Mouse (Mus musculus): ENCODE data around the gene P3h1. TPM values are rescaled to one million over a fixed set of nuclear protein-coding genes. Genes with fewer than 3 reads are reported as not detected.

P3h1 gene
- 10.3 and 15.7 TPM in 2 replicates for polyA plus RNA-seq (2016; fragmentation: Nextera tagmentation; extraction: Ambion mirVana)

DNA sequence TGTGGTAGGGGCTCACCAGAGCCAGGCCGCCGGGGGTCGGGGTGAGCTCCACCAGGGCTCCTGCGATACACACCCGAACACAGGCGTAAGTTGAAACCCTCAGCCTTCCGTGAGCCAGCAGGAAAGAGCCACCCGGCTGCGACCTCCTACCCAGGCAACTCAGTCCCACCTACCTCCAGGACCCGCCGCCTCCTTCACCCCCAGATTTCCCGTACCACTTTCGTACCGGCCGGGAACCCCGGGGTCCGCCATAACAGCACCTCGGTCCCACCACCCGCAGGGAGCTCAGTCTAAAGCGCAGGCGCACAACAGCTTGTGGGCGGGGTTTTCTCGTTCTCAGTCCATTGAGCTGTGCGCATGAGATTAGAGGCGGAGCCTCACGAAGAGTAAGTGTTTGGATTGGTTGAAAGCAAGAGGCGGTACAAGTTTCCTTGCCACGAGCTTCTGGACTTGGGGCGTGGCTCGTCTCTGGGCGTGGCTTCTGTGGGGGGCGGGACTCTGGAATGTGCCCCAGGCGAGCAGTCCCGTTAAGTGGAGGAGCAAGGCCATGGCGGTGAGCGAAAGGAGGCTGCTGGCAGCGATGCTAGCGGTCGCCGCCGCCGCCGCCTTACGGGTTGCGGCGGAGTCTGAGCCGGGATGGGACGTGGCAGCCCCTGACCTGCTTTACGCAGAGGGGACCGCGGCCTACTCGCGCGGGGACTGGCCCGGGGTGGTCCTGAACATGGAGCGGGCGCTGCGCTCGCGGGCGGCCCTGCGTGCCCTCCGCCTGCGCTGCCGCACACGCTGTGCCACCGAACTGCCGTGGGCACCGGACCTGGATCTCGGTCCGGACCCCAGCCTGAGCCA is at the start of gene P3h1, which contains the start of gene AU022252:
Gene P3h1, plus strand, starts transcription at position 506 of the 846 bp plus-strand sequence.
Gene AU022252, minus strand, starts transcription at position 303 of the 846 bp plus-strand sequence.
- ATAC-seq (ENCODE audit: low FRiP score), result peak; percentile 97
- Histone ChIP-seq H3K27ac (peak within 1 kb of the TSS; percentile 61; the same call in 1 of the 2 replicates), H3K36me3 (replicated peaks) (peaks cover 20% of the 10 kb centered on the region), H3K4me3 (replicated peaks) (peak within 1 kb of the TSS; percentile 86), H3K4me2 (peak within 1 kb of the TSS; percentile 95), H3K9ac (peak within 1 kb of the TSS; percentile 82), H3K27me3 (peaks cover 5% of the 10 kb centered on the region), H3K9me3 (no peaks in the 10 kb centered on the region), H3K4me1 (peaks cover 20% of the 10 kb centered on the region)
- under 1% methylated on average over 71 of the region's 71 CpGs for whole genome bisulfite sequencing

DNA sequence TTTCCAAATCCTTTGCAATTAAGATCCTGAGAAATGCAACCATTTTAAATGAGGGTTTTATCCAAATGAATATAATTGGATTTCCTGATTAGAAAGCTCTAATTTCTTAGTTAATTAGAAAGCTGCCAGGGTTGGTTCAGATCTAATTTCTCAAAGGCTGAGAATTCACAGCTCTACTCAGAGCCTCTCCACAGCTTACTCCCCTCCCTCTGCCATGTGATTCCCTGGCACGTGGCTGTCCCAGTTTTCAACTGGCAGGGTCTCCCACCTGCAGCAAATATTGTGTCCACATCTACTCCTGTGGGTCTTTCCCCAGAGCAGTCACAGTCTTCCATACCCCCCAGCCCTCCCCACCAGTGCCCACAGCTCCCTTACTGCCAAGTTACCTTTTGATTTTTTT is 49.2 kb upstream of the P3h1 start:
- WGBS, result 50% methylated on average over 1 of the region's 1 CpGs
- H3K9ac ChIP-seq, result no peak overlapping the region
- H3K4me3 ChIP-seq (replicated peaks), result no peak overlapping the region
- H3K27me3 ChIP-seq, result 0 out of 2 replicates have a peak, but pooled peaks cover 5% of the 10 kb centered on the region
- H3K4me2 ChIP-seq, result no peak overlapping the region
- no peaks in the 10 kb centered on the region for H3K36me3 ChIP-seq (replicated peaks)
- no peaks in the 10 kb centered on the region for H3K9me3 ChIP-seq
- no peak overlapping the region for H3K27ac ChIP-seq
- ATAC-seq (ENCODE audit: low FRiP score), result no peak
- H3K4me1 ChIP-seq, result no peaks in the 10 kb centered on the region

DNA sequence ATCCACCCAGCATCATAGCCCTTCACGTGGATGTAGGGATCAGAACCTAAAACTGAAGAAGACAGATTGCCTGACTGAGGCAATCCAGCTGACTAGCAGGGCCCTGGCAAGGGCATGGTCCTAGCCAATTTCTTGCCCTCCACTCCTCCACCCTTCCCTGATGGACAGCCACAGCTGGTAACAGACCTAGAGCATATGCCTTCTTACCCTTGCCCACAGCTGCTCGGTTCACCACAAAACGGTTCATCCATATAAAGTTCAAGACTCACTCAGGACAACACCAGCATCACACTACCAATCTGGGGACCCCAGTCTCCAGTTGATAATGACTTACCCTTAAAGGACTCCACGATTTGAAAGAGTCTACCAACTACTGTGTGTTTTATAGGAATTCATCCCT is 46.9 kb upstream of the P3h1 start:
- Histone ChIP-seq H3K4me1 (no peaks in the 10 kb centered on the region; the same call in 1 of the 2 replicates), H3K27ac (no peak overlapping the region), H3K9ac (no peak overlapping the region), H3K4me3 (replicated peaks) (no peak overlapping the region), H3K9me3 (no peaks in the 10 kb centered on the region), H3K36me3 (replicated peaks) (no peaks in the 10 kb centered on the region), H3K27me3 (0 out of 2 replicates have a peak, but pooled peaks cover 5% of the 10 kb centered on the region), H3K4me2 (no peak overlapping the region)
- 83% methylated on average over 4 of the region's 4 CpGs for WGBS
- ATAC-seq (ENCODE audit: low FRiP score), result no peak

DNA sequence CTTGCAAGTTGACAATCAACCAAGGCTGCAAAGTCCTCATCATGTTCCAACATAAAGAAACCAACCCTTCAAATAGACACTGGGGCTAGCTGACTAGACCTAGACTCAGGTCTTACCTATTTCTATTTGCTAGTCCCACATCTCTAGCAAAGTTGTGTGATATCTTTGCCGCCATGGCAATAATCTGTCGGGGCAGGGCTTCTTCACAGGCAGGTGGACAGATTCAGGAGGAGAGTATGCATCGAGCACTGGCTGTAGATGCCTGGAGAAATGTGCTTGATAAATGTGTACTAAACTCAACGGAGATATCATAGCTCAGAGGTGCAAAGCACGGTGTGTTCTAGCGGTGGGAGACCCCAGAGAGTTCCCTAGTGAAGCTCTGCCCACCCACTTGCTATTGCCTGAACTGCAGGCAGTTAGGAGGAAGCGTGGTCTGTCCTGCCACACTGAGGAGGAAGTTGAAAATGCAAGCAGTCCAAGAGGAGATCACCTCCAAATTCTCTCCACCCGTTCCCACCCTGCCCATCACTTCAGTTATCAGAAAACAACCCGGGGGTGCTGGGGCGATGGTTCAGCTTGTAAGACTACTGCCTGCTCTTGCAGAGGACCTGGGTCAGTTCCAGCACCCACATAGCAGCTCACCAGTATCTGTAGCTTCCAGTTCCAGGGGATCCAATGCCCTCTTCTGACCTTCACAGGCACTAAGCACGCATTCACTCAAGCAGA is 44.5 kb upstream of the P3h1 start:
- H3K4me1 ChIP-seq, result no peaks in the 10 kb centered on the region; the same call in 1 of the 2 replicates
- no peaks in the 10 kb centered on the region for H3K36me3 ChIP-seq (replicated peaks)
- no peak for ATAC-seq (ENCODE audit: low FRiP score)
- 63% methylated on average over 11 of the region's 11 CpGs for WGBS
- no peak overlapping the region for H3K27ac ChIP-seq
- H3K4me2 ChIP-seq, result no peak overlapping the region
- H3K9ac ChIP-seq, result no peak overlapping the region
- no peak overlapping the region for H3K4me3 ChIP-seq (replicated peaks)
- H3K9me3 ChIP-seq, result no peaks in the 10 kb centered on the region
- 0 out of 2 replicates have a peak, but pooled peaks cover 5% of the 10 kb centered on the region for H3K27me3 ChIP-seq

DNA sequence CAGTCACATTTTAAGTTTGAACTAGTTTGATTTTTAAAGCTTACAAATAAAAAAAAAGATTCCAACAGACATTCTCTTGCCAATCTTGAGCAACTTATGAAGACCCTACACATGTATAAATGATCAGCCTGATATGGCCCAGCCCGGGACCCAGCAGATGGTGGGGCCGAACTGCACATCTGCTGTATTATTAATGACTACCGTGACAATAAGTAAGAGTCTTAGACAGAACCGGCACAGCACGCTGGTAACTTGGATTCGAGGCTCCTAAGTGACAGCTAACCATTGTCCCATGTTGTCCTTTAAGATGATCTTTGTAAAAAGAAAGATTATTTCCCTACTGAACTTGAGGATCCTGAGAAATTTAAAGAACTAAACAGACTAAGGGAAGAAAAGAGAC is 43.3 kb upstream of the P3h1 start:
- 73% methylated on average over 6 of the region's 6 CpGs for WGBS
- H3K4me1 ChIP-seq, result no peaks in the 10 kb centered on the region; the same call in 1 of the 2 replicates
- no peaks in the 10 kb centered on the region for H3K36me3 ChIP-seq (replicated peaks)
- no peak overlapping the region; the same call in 1 of the 2 replicates for H3K4me3 ChIP-seq (replicated peaks)
- no peak overlapping the region for H3K4me2 ChIP-seq
- H3K9me3 ChIP-seq, result no peaks in the 10 kb centered on the region
- 0 out of 2 replicates have a peak, but pooled peaks cover 5% of the 10 kb centered on the region for H3K27me3 ChIP-seq
- H3K9ac ChIP-seq, result no peak overlapping the region
- no peak for ATAC-seq (ENCODE audit: low FRiP score)
- no peak overlapping the region for H3K27ac ChIP-seq

DNA sequence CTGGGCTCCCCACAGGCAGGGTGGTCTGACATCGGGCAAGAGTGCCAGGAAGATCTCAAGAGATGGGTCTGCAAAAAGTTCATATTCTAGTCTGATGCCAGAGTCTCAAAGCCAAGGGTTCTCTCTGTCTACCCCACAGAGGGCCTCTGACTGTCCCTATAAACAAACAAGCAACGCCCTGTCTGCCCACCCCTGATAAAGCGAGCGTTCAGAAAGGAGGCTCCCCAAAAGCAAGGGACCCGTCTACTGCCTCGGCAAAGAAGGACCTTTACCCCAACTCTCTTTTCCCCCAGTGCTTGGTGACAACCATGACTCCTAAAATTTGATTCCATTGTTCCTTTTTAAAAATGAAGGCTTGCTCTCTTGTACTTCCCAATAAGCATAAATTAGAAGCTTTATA is 42.9 kb upstream of the P3h1 start, which contains the start of gene Ermap:
Gene Ermap, minus strand, starts transcription at position 148 of the 400 bp plus-strand sequence.
- ATAC-seq (ENCODE audit: low FRiP score), result no peak
- 73% methylated on average over 6 of the region's 6 CpGs for WGBS
- H3K4me3 ChIP-seq (replicated peaks), result no peak within 1 kb of the TSS; the same call in 1 of the 2 replicates
- no peak within 1 kb of the TSS for H3K27ac ChIP-seq
- H3K36me3 ChIP-seq (replicated peaks), result no peaks in the 10 kb centered on the region
- H3K4me2 ChIP-seq, result no peak within 1 kb of the TSS
- H3K27me3 ChIP-seq, result 0 out of 2 replicates have a peak, but pooled peaks cover 5% of the 10 kb centered on the region
- H3K4me1 ChIP-seq, result no peaks in the 10 kb centered on the region; the same call in 1 of the 2 replicates
- no peak within 1 kb of the TSS for H3K9ac ChIP-seq
- H3K9me3 ChIP-seq, result no peaks in the 10 kb centered on the region

DNA sequence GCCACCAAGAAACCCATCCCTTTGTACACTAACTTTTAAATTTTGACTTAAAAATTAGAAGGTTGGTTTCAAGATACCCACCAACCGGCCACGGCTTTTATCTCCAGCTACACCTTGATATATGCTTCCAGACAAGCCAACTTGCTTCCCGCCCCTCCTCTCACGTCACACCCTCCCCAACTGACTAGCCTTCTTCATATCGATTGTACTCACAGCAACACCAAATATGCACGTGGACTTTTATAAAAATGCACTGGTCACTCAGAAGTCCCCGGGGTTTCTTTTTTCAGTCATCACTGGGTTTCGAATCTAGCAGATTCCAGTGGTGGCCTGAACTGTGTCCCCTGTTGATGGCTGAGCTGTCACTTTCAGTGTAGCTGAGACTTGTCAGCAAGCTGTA is 42.1 kb upstream of the P3h1 start:
- Histone ChIP-seq H3K9ac (no peak overlapping the region), H3K9me3 (no peaks in the 10 kb centered on the region), H3K4me3 (replicated peaks) (no peak overlapping the region), H3K4me1 (no peaks in the 10 kb centered on the region; the same call in 1 of the 2 replicates), H3K36me3 (replicated peaks) (no peaks in the 10 kb centered on the region), H3K27me3 (0 out of 2 replicates have a peak, but pooled peaks cover 1% of the 10 kb centered on the region), H3K27ac (no peak overlapping the region), H3K4me2 (no peak overlapping the region)
- WGBS, result 82% methylated on average over 8 of the region's 8 CpGs
- ATAC-seq (ENCODE audit: low FRiP score), result no peak

DNA sequence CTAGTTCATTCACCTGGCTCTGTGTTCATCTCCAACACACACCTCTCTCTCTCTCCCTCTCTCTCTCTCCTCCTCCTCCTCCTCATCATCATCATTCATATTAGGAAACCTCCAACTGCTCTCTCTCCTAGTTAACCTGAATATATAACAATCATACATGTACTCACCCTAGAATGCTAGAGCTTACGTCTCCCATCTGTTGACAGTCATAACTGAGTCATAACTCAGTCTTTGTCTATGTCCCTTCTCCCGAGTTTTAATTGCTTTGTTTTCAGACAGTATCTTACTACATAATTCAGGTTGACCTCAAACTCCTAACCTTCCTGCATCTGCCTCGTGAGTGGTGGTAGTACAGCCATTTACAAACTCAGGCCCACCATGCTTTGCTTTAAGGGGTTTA is 41.4 kb upstream of the P3h1 start:
- H3K4me1 ChIP-seq, result peaks cover 5% of the 10 kb centered on the region

DNA sequence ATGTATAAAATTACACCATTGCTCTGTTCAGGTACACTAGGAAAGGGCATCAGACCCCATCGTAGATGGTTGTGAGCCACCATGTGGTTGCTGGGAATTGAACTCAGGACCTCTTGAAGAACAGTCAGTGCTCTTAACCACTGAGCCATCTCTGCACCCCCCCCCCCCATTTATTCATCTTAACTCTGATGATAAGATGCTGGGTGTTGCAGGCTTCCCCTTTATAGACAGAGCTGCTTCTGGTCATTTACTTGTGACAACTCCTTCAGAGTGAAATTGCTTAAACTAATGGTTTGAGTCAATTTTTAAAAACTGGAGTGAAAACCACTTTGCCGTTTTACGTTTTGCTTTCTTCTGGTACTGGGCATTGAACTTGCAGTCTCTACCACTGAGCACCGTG is 40.0 kb upstream of the P3h1 start:
- no peaks in the 10 kb centered on the region for H3K27me3 ChIP-seq
- H3K9ac ChIP-seq, result no peak overlapping the region
- no peaks in the 10 kb centered on the region for H3K9me3 ChIP-seq
- H3K27ac ChIP-seq, result no peak overlapping the region
- WGBS, result 90% methylated on average over 4 of the region's 4 CpGs
- no peak for ATAC-seq (ENCODE audit: low FRiP score)
- H3K4me3 ChIP-seq (replicated peaks), result no peak overlapping the region
- H3K4me1 ChIP-seq, result peaks cover 18% of the 10 kb centered on the region
- no peak overlapping the region for H3K4me2 ChIP-seq
- no peaks in the 10 kb centered on the region for H3K36me3 ChIP-seq (replicated peaks)

More for the DNA sequence above, 41.4 kb upstream of the P3h1 start:
- Histone ChIP-seq H3K9ac (no peak overlapping the region), H3K9me3 (no peaks in the 10 kb centered on the region), H3K4me2 (no peak overlapping the region), H3K27me3 (no peaks in the 10 kb centered on the region), H3K36me3 (replicated peaks) (no peaks in the 10 kb centered on the region), H3K27ac (no peak overlapping the region), H3K4me3 (replicated peaks) (no peak overlapping the region)
- 76% methylated on average over 3 of the region's 3 CpGs for WGBS
- no peak for ATAC-seq (ENCODE audit: low FRiP score)

DNA sequence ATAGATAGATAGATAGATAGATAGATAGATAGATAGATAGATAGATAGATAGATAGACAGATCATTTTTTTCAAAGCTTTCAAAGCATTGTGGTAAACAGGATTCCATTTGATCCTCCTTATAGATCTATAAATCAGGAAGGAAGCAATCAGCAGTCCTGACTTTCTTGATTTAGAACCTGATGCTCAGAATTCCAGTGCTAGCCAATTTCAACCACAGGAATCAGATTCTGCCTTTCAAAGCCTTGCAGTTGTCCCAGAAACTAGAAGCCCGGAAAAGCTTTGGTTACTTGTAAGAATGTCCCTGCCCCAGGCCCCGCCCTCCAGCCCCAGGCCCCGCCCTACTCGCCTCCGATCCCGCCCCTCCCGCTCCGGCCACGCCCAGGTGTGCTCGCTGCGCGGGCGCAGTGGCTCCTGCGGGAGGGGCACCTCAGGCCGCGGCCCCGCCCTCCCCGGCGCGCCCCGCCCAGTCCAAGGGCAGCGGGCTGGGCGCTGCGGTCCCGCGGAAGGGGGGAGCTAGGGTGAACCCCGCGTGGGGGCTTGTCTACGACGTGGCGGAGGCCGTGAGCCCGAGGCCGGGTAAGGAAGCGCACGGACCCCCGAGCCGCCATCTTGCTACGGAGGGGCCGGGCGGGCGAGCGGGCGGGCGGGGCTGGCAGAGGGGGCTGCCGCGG is 37.7 kb upstream of the P3h1 start, which contains the start of gene Svbp:
Gene Svbp, plus strand, starts transcription at position 398 of the 673 bp plus-strand sequence.
- Histone ChIP-seq H3K4me1 (peaks cover 24% of the 10 kb centered on the region), H3K9ac (peak within 1 kb of the TSS; percentile 80), H3K9me3 (no peaks in the 10 kb centered on the region), H3K27me3 (no peaks in the 10 kb centered on the region), H3K4me3 (replicated peaks) (peak within 1 kb of the TSS; percentile 81), H3K36me3 (replicated peaks) (no peaks in the 10 kb centered on the region), H3K27ac (peak within 1 kb of the TSS; percentile 69), H3K4me2 (peak within 1 kb of the TSS; percentile 69)
- ATAC-seq (ENCODE audit: low FRiP score), result peak; percentile 96
- WGBS, result under 1% methylated on average over 46 of the region's 47 CpGs

DNA sequence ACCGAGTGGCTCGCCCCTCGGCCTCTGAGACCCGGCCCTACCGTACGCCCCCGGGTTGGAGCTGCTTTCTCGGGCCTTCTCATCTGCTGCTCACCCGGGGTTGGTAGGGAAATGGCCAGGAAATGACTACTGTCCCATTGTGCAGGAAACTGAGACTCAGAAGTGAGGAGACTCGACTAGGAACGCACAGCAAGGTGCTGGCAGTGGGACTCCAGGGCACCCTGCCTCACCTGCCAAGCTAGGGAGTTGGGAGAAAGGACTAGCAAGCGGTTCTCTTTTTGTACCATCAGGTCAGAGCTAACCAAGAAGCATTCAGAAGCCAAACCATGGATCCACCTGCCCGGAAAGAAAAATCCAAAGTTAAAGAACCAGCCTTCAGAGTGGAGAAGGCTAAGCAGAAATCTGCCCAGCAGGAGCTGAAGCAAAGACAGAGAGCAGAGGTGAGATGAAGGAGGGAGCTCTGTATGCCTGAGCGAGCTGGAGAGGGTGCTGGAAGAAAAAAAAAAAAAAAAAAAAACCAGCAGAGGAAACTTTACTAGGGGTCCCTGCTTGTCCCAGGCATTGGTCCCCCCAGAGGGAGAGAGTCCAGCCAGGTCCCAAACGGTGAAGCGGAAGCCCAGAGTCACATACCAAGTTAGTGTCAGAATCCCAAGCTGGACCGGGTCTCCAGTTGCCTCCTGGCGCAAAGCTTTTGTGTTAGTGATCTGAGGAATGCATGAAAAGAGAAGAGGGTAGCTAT is 37.0 kb upstream of the P3h1 start:
- 7% methylated on average over 17 of the region's 18 CpGs for WGBS
- Histone ChIP-seq H3K27me3 (no peaks in the 10 kb centered on the region), H3K4me3 (replicated peaks) (peak overlapping the region; percentile 81), H3K4me2 (peak overlapping the region; percentile 69), H3K9ac (peak overlapping the region; percentile 80), H3K4me1 (peaks cover 24% of the 10 kb centered on the region), H3K9me3 (no peaks in the 10 kb centered on the region), H3K36me3 (replicated peaks) (peaks cover 4% of the 10 kb centered on the region), H3K27ac (peak overlapping the region; percentile 69)
- ATAC-seq (ENCODE audit: low FRiP score), result peak; percentile 1; the same call in 1 of the 2 replicates

All from forebrain, embryonic 12.5 days (tissue).